Mouse (Mus musculus) small intestine, adult 2 months (tissue): Measurements from ENCODE around the gene Klhl10. TPM values are rescaled to one million over a fixed set of nuclear protein-coding genes. Genes with fewer than 3 reads are reported as not detected.

Experiments
- H3K27ac ChIP-seq: fragments of 200-500 bp; 2 replicates; pipeline ENCODE4 v1.5.1; 2012; ENCODE audit warnings: low read depth, low read length, control low read depth, inconsistent platforms; ENCODE audit not compliant: insufficient read depth
- H3K27me3 ChIP-seq: fragments of 200-500 bp; 2 replicates; pipeline ENCODE4 v1.6.1; 2012; ENCODE audit warnings: mild to moderate bottlenecking, moderate library complexity, low read length, inconsistent platforms; ENCODE audit not compliant: control insufficient read depth, insufficient read depth
- H3K36me3 ChIP-seq: fragments of 200-500 bp; 2 replicates; pipeline ENCODE4 v1.6.1; 2012; ENCODE audit warnings: mild to moderate bottlenecking, low read length, control low read depth, inconsistent platforms; ENCODE audit not compliant: control insufficient read depth, insufficient read depth
- H3K4me1 ChIP-seq: fragments of 200-500 bp; 2 replicates; pipeline ENCODE4 v1.6.1; 2012; ENCODE audit warnings: low read length, inconsistent platforms, mixed read lengths; ENCODE audit not compliant: control insufficient read depth, insufficient read depth, insufficient read length
- H3K4me3 ChIP-seq: fragments of 200-500 bp; 2 replicates; pipeline ENCODE4 v1.5.1; 2012; ENCODE audit warnings: low read depth, mild to moderate bottlenecking, control low read depth, inconsistent platforms, low read length, moderate library complexity
- CTCF ChIP-seq: fragments of 200-500 bp; IDR thresholded peaks from 2 replicates; pipeline ENCODE4 v1.5.1; 2012; ENCODE audit warnings: low read depth, mild to moderate bottlenecking, control low read depth, inconsistent platforms, low read length, moderate library complexity, mixed read lengths; ENCODE audit not compliant: insufficient replicate concordance, insufficient read length; ENCODE audit errors: extremely low read depth
- POLR2A ChIP-seq: fragments of 200-500 bp; IDR thresholded peaks from 2 replicates; pipeline ENCODE4 v1.6.1; 2012; ENCODE audit warnings: low read depth, mild to moderate bottlenecking, control low read depth, inconsistent platforms, low read length, moderate library complexity
- WGBS: fragments of 180-500 bp; shearing (Covaris S2); methylation state at CpG from one replicate; pipeline ENCODE4 v1.1.7; 2018; 5-methylcytosine and 5-hydroxymethylcytosine counted together
- polyA plus RNA-seq: library from polyadenylated mRNA; depleted of rRNA; stranded (reverse); fragments of >200 nt; gene quantifications from 2 replicates; pipeline ENCODE4 v1.2.3, GENCODE M21; 2012

Klhl10 gene
- polyA plus RNA-seq, 1 experiment, result not detected

DNA sequence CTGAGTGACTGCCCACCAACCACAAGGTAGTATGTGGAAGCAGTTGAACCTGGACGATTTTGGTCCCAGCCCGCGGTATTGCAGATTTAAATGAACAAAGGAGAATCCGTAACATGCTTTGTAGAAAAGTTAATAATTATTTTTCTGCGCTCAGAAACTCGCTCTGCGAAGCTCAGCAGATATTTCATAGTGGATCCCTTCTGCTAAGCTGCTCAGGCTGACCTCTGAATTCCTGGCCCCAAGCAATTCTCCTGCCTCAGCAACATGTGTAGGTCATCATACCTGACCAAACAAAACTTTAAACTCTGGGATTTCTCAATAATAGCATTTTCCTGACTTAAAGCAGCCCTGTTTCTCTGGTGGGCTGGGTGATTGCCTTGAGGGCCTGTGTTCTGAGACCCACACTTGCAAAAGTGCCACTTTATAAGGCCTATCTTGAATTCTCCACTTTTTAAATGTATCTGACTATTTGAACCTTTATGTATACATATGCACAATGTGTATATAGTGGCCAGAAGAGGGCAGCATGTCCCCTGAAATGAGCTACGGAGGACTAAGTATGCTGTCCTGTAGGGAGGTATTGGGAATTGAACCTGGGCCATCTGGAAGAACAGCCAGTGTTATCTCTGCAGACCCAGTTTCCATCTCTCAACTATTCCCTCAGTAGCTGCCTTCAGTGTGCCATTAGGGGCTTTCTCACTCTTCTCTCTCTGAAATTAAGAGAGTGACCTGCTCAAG, 44.3 kb downstream of the Klhl10 start:
- H3K4me3 ChIP-seq, result no peak overlapping the region
- no peak overlapping the region for H3K27ac ChIP-seq
- peaks cover 52% of the 10 kb centered on the region for H3K36me3 ChIP-seq
- TF ChIP-seq CTCF, result peak; percentile 24; the same call in 1 of the 2 replicates
- no peak for TF ChIP-seq POLR2A
- H3K4me1 ChIP-seq, result no peaks in the 10 kb centered on the region
- 83% methylated on average over 8 of the region's 8 CpGs for WGBS
- no peaks in the 10 kb centered on the region for H3K27me3 ChIP-seq

DNA sequence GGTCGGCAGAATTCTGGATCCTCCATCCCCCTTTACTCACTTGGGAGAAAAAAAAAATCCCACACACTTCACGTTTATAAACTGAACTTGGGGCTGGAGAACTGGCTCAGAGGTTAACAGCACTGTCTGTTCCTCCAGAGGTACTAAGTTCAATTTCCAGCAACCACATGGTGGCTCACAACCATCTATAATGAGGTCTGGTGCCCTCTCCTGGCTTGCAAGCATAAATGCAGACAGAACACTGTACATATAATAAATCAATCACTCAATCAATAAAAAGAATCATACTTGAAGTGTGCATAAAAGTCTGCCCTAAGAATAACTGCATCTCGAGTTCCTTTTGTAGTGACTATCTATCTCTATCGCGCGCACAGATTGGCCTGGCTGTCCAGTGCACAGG, 49.2 kb downstream of the Klhl10 start:
- WGBS, result 76% methylated on average over 6 of the region's 6 CpGs
- Histone ChIP-seq H3K4me1 (no peaks in the 10 kb centered on the region), H3K36me3 (peaks cover 49% of the 10 kb centered on the region), H3K4me3 (no peak overlapping the region), H3K27me3 (no peaks in the 10 kb centered on the region), H3K27ac (peak overlapping the region; percentile 53)
- TF ChIP-seq CTCF, result no peak
- TF ChIP-seq POLR2A, result no peak

DNA sequence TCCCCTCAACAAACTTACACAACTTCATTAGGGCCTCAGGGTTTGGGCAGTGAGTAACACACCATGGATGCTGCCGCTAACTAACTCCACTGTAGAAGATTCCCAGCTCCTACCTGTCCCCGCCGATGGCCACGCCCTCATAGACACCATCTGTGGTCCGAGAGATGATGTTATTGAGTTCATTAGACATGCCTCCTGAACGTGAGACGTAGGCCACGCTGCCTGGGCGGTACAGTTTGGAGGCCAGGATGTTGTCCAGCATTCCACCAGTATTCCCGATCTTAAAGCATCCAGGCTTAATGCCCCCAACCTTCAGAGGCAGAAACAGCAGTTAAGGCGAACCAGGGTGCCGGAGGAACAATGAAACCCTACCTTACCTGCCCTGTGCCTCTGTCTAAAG, 52.1 kb downstream of the Klhl10 start:
- H3K36me3 ChIP-seq, result peaks cover 65% of the 10 kb centered on the region
- TF ChIP-seq POLR2A (no peak), CTCF (no peak)
- no peaks in the 10 kb centered on the region for H3K27me3 ChIP-seq
- no peaks in the 10 kb centered on the region for H3K4me1 ChIP-seq
- WGBS, result 89% methylated on average over 12 of the region's 12 CpGs
- H3K4me3 ChIP-seq, result peak overlapping the region; percentile 35
- 0 out of 2 replicates have a peak overlapping the region, but pooled peaks have one; percentile 14 for H3K27ac ChIP-seq

DNA sequence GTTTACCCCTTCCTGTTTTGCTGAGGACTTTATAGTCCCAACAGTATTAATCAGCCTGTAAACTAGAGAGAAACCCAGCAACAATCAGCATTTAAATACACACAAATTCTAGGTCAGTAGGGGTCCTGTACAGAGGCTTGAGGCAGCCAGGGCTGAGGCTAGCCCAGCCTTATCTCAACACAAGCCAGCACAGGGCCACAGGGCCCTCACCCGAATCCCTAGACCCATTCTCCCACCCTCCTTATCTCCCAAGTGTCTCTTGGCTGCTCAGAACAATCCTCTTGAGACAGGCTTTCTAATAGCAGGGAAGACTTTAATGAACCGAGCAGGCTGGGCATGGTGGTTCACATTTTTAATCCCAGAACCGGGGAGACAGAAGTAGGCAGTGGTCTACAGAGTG, 58.5 kb downstream of the Klhl10 start:
- Histone ChIP-seq H3K4me3 (no peak overlapping the region), H3K4me1 (no peaks in the 10 kb centered on the region), H3K36me3 (peaks cover 86% of the 10 kb centered on the region), H3K27ac (no peak overlapping the region), H3K27me3 (no peaks in the 10 kb centered on the region)
- WGBS, result 77% methylated on average over 3 of the region's 3 CpGs
- TF ChIP-seq POLR2A (no peak), CTCF (no peak)

DNA sequence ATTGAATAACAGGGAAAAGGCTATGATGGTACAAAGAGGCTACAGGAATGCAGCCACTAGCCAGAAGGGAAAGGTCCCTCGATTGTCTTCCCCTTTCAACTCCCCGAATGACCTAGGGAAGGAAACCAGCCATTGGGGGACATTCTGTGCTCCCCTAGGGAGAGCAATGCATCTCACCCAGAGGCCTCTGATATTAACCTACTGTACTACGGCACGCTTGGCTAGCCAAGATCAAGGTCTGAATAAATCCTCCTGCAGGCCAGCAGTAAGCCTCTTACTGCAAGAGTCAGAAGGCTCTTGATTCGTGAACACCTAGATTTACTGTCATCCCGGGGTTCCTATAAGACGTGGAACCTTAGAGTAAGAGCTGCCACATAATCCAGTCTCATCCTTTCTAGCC, 58.9 kb downstream of the Klhl10 start:
- Histone ChIP-seq H3K36me3 (peaks cover 85% of the 10 kb centered on the region), H3K27ac (no peak overlapping the region), H3K4me1 (no peaks in the 10 kb centered on the region), H3K4me3 (no peak overlapping the region), H3K27me3 (no peaks in the 10 kb centered on the region)
- TF ChIP-seq POLR2A, result no peak
- TF ChIP-seq CTCF, result no peak
- 89% methylated on average over 7 of the region's 7 CpGs for WGBS

DNA sequence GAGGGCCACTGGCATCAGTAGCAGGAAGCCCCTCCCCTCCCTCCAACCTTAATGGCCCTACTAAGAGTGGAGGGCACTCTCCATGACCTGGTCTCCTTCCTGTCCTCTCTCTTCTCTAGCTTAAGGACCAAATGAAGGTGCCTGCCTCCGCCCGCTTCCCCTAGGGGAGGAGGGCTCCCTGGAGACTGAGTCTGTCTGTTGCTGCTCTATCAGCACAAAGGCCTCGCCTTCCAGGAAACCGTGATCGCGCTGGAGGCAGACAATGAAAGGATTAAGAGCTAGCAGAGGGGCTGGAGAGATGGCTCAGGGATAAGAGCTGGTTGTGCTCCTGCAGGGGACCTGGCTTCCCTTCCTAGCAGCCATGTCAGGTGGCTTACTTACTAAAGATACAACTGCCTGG, 59.6 kb downstream of the Klhl10 start:
- H3K4me3 ChIP-seq, result no peak overlapping the region
- 59% methylated on average over 6 of the region's 6 CpGs for WGBS
- no peak for TF ChIP-seq CTCF
- no peak for TF ChIP-seq POLR2A
- H3K36me3 ChIP-seq, result peaks cover 83% of the 10 kb centered on the region
- no peaks in the 10 kb centered on the region for H3K27me3 ChIP-seq
- H3K4me1 ChIP-seq, result no peaks in the 10 kb centered on the region
- no peak overlapping the region for H3K27ac ChIP-seq

DNA sequence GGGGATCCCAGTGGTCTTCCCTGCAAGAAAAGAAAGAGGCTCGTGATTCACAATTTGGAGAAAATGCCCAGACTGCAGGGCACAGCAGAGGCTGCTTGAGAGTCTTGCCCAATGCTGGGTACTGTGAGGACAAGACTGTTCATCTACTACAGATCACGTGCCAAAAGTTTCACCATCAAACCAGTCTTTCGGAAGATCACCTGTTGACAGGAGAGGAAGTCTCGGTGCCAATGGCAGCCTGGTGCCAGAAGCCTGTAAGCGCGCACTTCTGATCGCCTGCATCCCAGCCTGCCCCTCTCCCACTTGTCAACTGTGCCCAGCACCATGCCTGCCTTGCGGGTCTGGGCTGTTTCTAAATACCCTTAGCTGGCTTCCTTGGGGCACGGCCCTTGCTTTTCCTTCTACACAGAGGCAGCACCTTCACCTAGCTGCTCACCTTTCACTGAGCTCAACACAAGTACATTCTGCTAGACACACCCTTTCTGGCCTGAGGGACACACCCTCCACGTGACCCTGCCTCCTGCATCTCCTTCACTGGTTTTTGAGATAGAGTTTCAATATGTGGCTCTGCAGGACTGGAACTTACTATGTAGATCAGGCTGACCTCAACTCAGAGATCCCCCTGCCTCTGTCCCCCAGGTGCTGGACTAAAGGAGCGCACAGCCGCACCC, 63.4 kb downstream of the Klhl10 start:
- no peaks in the 10 kb centered on the region for H3K27me3 ChIP-seq
- WGBS, result 91% methylated on average over 12 of the region's 12 CpGs
- TF ChIP-seq POLR2A, result no peak
- TF ChIP-seq CTCF, result no peak
- H3K27ac ChIP-seq, result no peak overlapping the region
- H3K4me1 ChIP-seq, result no peaks in the 10 kb centered on the region
- H3K4me3 ChIP-seq, result no peak overlapping the region
- peaks cover 62% of the 10 kb centered on the region for H3K36me3 ChIP-seq
